ENCODE assay signal across 20 mouse cellular contexts in genomic region chr7:109251418-109251817, GRCm38 (mm10).
"Had no signal": no experiment of that assay in that cellular context is flagged by ENCODE, and none has a peak within 500 bp of the region (broad histone marks: within the 10 kb centered on the region; RNA-seq: fewer than 3 reads in every experiment).

No protein-coding gene starts in this region.

- H3K36me3 ChIP-seq: liver, embryonic 12.5 days; midbrain, embryonic 10.5 days; midbrain, embryonic 12.5 days; neural tube, embryonic 12.5 days; stomach, embryonic 15.5 days had no signal

- ATAC-seq: liver, embryonic 12.5 days had no signal

- H3K4me2 ChIP-seq: liver, embryonic 12.5 days; lung, embryonic 14.5 days; midbrain, embryonic 12.5 days; neural tube, embryonic 12.5 days; stomach, embryonic 15.5 days had no signal

- H3K27ac ChIP-seq: liver, embryonic 12.5 days; liver, embryonic 14.5 days; midbrain, embryonic 12.5 days; neural tube, embryonic 12.5 days; stomach, embryonic 15.5 days; stomach, postnatal 0 days had no signal

- H3K4me3 ChIP-seq: liver, embryonic 12.5 days; midbrain, embryonic 10.5 days; midbrain, embryonic 12.5 days; myocyte; neural tube, embryonic 12.5 days; stomach, embryonic 15.5 days had no signal

- H3K9ac ChIP-seq: liver, embryonic 12.5 days; liver, embryonic 14.5 days; lung, embryonic 14.5 days; midbrain, embryonic 12.5 days; neural tube, embryonic 12.5 days; stomach, embryonic 15.5 days had no signal

- H3K27me3 ChIP-seq: liver, embryonic 12.5 days; midbrain, embryonic 12.5 days; neural tube, embryonic 12.5 days; stomach, embryonic 15.5 days had no signal

- DNase-seq: lung, adult 18-20 months; lung, embryonic 14.5 days; lung, postnatal 10 days; lung, postnatal 4 days; midbrain, embryonic 14.5 days; retina, postnatal 1 day; right cerebral cortex, adult 18-20 months; right cerebral cortex, postnatal 25 days; right cerebral cortex, postnatal 4 days; thymus, adult 2 months; thymus, postnatal 25 days; thymus, postnatal 4 days had no signal

- H3K9me3 ChIP-seq: liver, embryonic 12.5 days; midbrain, embryonic 10.5 days; midbrain, embryonic 12.5 days; neural tube, embryonic 12.5 days; stomach, embryonic 15.5 days had no signal

- H3K4me1 ChIP-seq: liver, embryonic 12.5 days had no signal
